Mouse (Mus musculus) cerebellum, adult (tissue): ENCODE measurements around the gene B2m.
A peak's percentile ranks its signal among the peaks of the same experiment; 100 is the strongest.

Experiments used
- ATAC-seq: cut with Nextera tagmentation; 2 replicates; pipeline ENCODE4 v1.9.2; 2017; ENCODE audit warnings: mild to moderate bottlenecking, moderate library complexity, mixed read lengths; ENCODE audit not compliant: insufficient number of reproducible peaks, low FRiP score, low TSS enrichment

B2m gene

DNA sequence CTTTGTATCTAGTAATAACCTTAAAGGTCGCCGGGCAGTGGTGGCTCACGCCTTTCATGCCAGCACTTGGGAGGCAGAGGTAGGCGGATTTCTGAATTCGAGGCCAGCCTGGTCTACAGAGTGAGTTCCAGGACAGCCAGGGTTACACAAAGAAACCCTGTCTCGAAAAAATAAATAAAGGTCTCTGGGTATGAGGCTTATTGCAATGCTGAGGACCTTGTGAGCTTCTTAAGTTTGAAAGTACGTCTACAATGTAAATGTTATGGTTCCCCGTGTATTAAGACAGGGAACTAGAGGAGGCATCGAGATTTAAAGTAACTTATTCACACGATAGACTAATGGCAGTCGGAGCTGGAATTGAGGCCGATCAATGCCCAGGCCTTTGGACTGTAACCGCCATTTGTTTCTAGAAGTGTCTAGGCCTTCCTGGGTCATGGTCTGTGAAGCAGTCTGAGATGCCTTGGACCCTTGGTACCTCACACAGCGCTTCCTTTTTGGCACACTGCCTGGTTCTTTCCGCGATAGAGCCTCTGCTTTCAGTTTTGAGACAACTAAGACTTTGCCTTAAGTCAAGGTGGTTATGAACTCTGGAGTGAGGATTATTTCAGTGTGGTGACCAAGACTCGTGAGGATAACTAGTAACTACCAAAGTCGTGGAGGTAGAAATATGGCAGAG, 894 bp downstream of the B2m start:
- no peak for ATAC-seq

DNA sequence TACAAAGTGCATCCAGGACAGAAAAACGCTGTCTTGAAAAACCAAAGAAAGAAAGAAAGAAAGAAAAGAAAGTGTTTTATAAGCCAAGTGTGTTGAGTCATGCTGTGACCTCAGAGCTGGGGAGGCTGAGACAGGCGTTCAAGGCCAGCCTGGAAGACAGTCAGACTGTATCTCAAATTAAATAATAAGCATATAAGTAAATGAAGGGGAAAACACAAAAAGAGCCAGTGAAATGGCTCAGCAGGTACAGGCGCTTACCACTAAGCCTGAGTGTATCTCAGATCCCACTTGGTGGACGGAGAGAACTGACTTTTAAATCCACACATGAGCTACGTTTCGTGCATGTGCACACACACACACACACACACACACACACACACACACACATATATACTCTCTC, 1.8 kb downstream of the B2m start:
- no peak for ATAC-seq

DNA sequence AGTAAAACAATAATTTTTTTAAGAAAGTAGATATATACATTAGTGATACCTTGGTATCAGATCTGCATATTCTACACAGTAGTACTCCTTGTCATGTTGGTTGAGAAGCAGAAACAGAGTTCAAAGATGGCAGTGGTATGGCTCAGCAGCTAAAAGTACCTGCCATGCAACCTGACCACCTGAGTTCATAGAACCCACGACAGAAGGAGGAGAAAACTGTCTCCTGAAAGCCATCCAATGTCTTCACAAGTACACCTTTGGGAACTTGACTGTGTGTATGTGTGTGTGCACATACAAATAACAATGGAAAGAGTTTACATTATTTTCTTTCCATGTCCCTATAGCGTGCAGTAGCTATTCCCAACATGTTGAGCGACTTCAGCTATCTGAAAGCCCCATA, 2.2 kb downstream of the B2m start:
- no peak for ATAC-seq

GRCm38 (mm10) chr2:122151221-122151620, 3.7 kb downstream of the B2m start:
- ATAC-seq: no peak

- ATAC-seq: no peak
Measured at GRCm38 (mm10) chr2:122152850-122153249, 5.4 kb downstream of the B2m start.

DNA sequence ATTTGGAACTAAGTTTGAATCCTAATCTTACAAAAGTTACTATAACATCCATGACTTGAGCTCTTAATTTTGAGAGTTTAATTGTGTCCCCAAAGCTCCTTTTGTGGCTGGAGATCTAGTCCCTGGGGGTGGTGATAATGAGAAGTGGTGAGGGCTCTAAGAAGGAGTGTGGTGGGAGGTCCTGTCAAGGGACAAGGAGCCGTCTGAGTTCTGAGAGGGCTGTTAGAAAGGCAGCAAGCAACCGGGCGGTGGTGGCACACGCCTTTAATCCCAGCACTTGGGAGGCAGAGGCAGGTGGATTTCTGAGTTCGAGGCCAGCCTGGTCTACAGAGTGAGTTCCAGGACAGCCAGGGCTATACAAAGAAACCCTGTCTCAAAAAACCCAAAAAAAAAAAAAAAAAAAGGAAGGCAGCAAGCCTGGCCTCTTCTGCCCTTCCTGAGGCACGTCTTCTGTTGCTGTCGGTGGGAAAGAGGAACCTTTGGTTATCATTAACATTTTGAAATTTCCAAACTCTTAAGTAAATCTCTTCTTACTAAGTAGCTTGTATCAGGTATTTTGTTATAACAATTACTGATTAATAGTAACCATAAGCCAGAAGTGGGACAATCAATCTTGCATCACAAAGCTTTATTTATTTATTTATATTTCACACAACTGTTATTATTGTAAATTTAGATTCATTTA, 6.3 kb downstream of the B2m start:
- no peak for ATAC-seq

DNA sequence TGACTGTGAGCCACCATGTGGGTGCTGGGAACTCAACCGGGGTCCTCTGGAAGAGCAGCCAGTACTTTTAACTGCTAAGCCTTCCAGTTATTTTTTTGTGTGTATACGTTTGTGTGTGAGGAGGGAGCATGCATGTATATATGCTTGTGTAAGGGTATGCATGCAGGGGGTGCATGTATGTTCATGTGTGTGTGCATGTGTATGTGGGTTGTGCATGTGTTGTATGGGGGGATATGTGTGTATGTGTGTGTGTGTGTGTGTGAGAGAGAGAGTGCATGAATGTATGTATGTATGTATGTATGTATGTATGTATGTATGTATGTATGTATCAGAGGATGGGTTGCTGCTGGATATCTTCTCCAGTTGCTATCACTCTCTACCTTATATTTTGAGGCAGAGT, 7.0 kb downstream of the B2m start:
- no peak for ATAC-seq

DNA sequence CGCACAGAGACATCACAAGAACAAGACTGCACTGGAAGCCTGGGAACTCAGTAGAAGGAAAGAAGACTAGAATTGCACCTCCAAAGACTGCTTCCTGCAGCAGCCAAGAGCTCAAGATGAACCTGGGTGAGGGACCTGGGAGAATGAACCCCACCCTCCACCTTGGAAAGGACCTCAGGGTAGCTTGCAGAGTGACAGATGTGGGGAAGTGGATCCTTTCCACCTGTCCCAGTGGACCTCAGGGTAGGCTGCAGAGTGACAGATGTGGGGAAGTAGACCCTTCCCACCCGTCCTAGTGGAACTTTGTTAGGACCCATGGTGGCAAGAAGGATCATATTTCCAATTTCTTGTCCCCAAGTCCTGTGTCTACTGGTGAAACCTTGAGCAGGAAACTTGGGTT, 7.8 kb downstream of the B2m start:
- ATAC-seq: no peak

GRCm38 (mm10) chr2:122156051-122156700, 8.7 kb downstream of the B2m start:
- no peak for ATAC-seq

DNA sequence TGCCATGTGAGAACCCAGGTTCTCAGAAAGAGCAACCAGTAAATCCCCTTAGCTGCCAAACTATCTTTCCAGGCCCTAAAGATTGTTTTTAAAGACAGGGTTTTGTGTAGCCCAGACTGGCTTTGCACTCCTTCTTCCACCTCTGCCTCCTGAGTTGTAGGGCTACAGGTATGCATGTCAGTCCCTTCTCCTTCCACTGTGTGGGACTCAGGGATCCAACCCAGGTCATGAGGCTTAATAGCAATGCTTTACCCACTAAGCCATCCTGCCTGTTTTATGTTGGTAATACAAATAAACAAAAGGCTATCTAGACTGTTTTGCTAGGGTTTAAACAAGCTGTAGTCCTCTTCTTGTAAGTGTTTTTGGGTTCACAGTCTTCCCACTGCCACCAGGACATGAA, 10.1 kb downstream of the B2m start:
- no peak for ATAC-seq

GRCm38 (mm10) chr2:122158362-122158802, 10.9 kb downstream of the B2m start:
- no peak for ATAC-seq

DNA sequence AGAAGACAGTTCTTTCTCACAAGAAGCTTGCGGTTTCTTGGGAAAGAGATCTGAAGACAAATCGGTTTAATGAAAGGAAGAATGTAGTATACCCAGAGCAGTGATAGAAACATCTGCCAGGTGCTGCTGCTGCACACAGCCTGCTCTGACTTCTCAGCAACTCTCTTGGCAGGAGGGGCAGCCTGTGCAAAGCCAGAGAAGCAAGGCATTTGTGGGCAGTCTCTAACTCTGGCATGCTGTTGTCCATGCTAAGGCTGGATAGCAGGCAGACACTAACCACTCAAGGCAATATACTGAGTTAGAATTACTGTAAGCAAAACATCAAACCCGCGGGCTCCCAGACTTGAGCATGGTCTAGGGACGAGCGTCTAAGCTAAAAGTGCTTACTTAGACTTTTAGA, 12.2 kb downstream of the B2m start:
- ATAC-seq: no peak

GRCm38 (mm10) chr2:122160680-122161079, 13.2 kb downstream of the B2m start, which contains the start of gene Trim69:
Gene Trim69 (plus strand): TSS chr2:122160700.
- peak; percentile 83 for ATAC-seq

- no peak for ATAC-seq
Measured at GRCm38 (mm10) chr2:122161542-122161941, 14.1 kb downstream of the B2m start.

DNA sequence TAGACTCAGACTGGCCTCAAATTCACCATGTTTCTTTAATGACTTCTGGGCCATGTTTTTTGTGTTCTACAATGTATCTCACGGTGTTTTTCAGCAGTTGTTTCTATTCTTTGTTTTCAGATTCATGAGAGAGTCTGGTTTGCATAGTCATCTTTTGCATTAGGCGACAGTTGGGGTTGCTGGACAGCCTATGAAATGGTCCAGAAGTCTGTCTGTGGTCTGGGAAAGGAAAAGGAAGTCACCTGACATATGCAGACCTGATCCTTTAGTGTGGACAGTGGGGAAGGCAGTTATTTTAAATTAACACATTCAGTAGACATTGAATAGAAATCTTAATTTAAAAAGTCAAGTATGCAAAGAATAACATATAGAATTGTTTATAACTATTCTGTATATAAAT, 15.0 kb downstream of the B2m start:
- ATAC-seq: no peak

GRCm38 (mm10) chr2:122163430-122164195, 16.1 kb downstream of the B2m start:
- ATAC-seq: no peak

DNA sequence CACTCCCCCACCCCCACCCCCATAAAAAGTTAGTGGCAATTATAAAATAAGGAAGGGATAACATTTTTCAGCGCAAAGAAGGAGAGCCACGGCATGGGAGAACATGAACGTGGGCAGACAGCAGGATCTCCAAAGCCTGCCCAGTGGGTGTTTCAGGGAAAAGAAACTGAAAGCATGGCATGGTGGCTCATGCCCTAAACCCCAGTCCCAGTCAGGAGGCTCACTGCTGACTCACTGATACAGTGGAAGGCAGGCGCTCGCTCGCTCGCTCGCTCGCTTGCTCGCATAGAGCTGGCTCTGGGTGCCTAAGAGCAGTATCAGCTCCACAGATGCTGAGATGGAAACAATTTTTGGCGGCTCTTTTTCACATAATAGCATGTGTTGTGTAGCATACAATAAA, 16.8 kb downstream of the B2m start:
- ATAC-seq: no peak

GRCm38 (mm10) chr2:122171292-122171691, 23.8 kb downstream of the B2m start:
- ATAC-seq: no peak

DNA sequence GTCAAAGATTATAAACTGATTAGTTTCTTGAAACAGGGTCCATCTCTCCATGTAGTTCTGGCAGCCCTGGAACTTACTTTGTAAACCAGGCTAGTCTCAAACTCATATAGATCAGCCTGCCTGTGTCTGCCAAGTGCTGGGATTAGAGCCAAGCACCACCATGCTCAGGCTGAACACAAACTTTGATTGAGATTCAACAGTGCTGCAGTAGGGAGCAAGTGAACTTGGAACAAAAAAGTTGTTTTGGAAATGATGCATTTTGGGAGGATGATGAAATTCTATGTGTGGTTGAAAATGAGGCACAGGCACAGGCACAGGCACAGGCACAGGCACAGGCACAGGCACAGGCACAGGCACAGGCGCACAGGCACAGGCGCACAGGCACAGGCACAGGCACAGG, 24.7 kb downstream of the B2m start:
- ATAC-seq: no peak

DNA sequence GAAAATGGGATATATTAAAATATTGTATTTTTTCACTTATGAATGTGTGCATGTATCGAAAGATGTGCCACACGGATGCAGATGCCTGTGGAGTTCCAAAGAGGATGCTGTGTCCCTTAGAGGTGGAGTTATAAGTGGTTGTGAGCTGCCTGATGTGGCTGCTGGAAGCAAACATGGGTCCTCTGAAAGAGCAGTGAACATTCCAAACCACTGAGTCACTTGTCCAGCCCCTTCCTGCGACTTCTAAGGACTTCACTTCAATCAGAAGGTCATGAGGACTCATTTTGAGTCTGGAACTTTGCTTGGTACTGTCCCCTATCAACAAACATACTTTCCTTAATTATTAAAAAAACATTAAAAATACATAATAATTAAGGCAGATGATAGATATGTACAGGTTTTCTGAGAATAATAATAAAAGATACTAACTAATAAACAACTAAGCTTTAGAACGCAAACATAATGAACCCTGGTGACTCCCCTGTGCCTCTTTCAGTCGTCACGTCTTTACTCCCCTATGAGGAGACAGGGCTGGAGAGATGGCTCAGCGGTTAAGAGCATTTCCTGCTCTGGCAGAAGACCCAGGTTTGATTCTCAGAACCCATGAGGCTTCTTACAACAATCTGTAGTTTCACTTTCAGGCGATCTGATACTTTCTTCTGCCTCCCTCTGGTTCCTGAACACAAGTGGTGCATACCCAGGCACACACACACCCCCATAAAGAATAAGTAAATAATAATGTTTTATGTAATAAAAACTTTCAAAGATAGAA, 32.8 kb downstream of the B2m start:
- no peak for ATAC-seq
